Mouse (Mus musculus): ENCODE measurements around the gene Nfu1. TPM values are rescaled to one million over a fixed set of nuclear protein-coding genes. Genes with fewer than 3 reads are reported as not detected.

Nfu1 gene
- total RNA-seq, 2 experiments from 2014 or later: 59.8 to 63.5 TPM

DNA sequence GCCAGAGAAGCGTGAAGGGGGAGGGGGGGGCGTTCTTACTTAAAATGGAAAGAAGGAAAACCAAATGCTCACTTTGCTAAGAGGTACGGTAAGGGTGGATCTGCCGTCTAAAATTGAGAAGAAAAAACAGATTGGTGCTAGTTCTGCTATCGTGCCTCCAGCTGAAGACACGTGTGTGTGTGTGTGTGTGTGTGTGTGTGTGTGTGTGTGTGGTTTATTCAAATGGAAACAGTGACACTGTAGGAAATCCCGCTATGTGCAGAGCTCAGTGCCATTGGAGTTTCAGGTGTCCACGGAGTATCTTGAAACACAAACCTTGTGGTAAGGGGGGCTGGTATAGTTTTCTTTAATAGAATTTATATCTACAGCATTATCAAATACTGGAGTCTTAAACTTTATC is 45.2 kb downstream of the Nfu1 start:
- no peak for DNase-seq
- intact Hi-C loops (cut with DNase I; ENCODE audit: low total_unique reads): no loop called here

- DNase-seq: no peak
- intact Hi-C loops (cut with DNase I; ENCODE audit: low total_unique reads): no loop called here
These were observed 50.7 kb downstream of the Nfu1 start for GRCm38 (mm10) chr6:87059754-87060153.

DNA sequence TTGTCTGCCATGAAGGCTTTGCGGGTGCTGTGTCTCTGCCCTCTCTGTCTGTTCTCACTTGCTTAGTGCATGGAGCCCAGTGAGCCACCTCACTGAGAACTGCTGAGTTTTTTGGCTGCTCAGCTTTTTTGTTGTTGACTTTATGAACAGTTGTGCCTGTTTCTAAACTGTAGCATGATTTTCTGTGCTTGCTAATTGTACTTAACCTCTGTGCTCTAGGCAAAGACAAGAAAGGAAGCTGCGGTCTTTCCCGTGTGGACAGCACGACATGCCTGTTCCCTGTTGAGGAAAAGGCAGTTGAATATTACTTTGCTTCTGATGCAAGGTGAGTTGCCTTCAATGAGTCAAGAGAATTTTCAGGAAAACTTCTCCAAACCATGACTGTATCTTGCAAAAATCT is 54.5 kb downstream of the Nfu1 start:
- intact Hi-C loops (cut with DNase I; ENCODE audit: low total_unique reads): no loop called here
- no peak for DNase-seq

DNA sequence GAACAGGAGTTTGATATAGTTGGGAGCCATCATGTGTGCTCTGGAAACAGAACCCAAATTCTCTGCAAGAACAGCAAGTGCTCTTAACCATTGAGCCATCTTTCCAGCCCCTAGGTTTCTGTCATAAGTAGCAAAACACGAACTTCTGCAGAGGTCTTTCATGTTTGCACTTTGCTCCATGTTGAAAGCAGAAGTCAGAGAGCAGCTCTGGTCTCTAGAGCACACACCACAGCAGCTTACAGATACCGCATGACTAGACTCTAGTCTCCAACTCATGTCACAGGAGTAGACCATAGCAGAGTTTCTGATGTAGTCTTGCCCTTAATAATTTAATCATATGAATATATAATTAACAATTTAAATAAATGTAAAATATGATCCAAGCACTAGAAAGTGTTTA is 59.2 kb downstream of the Nfu1 start:
- DNase-seq: no peak
- intact Hi-C loops (cut with DNase I; ENCODE audit: low total_unique reads): no loop called here

DNA sequence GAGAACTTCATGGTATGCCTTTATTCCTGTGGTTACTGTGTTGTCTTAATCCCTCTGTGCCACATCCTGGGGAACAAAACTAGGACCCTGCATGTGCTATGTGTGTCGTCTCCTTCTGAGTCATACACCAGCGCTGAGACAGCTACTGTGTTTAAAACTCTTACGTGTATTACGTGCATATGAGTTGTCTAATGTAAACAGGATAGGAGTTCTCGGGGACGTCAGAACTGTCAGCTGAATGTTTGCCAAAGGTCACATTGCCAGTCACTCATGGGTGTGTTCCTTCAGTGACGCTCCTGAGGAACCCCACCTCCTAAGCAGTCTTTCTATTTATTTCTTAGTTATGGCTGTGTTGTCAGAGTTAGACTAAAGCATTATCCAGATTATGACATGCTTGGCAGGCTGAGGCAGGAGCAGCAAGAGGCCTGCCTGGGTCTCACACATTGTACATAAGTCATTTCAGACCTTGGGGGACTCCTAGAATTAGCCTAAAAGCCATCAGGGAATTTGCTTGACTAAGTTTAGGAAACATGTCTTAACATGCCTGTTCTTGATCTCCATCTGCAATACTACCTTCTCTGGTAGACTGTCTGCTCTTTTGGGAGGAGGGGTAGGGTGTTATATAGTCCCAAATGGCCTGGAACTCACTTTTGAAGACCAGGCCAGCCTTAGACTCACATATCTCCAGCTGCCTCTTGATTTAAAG is 60.3 kb downstream of the Nfu1 start:
- intact Hi-C loops (cut with DNase I; ENCODE audit: low total_unique reads): no loop called here
- no peak for DNase-seq

- DNase-seq: no peak
- intact Hi-C loops (cut with DNase I; ENCODE audit: low total_unique reads): no loop called here
These were observed 61.6 kb downstream of the Nfu1 start for GRCm38 (mm10) chr6:87070641-87071040.

GRCm38 (mm10) chr6:87072759-87073158 is 63.7 kb downstream of the Nfu1 start:
- intact Hi-C loops (cut with DNase I; ENCODE audit: low total_unique reads): no loop called here
- no peak for DNase-seq

DNA sequence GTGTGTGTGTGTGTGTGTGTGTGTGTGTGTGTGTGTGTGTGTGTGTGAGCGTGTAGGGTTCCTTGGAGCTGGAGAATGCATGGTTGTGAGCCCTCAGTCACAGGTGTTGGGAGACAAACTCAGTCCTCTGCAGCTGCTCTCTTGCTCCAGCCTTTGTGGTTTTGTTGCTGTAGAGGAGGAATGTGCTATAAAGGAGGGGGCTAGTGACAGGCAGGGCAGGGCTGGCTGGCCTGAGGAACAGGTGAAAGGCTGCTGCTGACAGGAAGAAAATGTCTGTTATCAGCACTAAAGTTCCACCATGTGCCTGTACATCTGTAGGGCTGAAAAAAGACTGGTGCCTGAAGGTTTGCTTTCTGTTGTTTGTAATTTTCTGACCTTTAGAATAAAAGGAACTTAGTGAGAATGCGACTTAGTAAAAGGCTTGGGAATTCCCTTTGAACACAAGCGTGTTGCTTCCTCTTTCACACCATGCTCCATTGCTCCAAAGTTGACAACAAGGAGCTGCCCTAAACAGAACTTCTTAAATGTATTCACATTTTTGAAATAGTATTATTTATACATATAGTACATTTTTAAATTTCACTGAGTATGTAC is 66.2 kb downstream of the Nfu1 start:
- intact Hi-C loops (cut with DNase I; ENCODE audit: low total_unique reads): no loop called here
- no peak for DNase-seq

Other genes starting within 250 kb of the Nfu1 start
- 10 to 100 TPM; 20.4 to 23.1 TPM for gene Anxa4, start 215.7 kb upstream of the Nfu1 start, total RNA-seq (2021)
- 10 to 100 TPM; 27.8 to 30.8 TPM for gene Aak1, start 159.7 kb upstream of the Nfu1 start, total RNA-seq (2021)
- 10 to 100 TPM; 29.3 to 32.6 TPM for gene Gfpt1, start 33.6 kb downstream of the Nfu1 start, total RNA-seq (2021)
- not detected for gene D6Ertd527e, start 95.5 kb downstream of the Nfu1 start, total RNA-seq (2021)

All from gastrocnemius, postnatal 14 days (tissue).